Mouse (Mus musculus): ENCODE results near the gene Tmprss7. TPM values are rescaled to one million over a fixed set of nuclear protein-coding genes. Genes with fewer than 3 reads are reported as not detected.

The Tmprss7 gene
- total RNA-seq, 4 experiments from 2014 or later: 1.3 to 2.5 (median 1.6) TPM

DNA sequence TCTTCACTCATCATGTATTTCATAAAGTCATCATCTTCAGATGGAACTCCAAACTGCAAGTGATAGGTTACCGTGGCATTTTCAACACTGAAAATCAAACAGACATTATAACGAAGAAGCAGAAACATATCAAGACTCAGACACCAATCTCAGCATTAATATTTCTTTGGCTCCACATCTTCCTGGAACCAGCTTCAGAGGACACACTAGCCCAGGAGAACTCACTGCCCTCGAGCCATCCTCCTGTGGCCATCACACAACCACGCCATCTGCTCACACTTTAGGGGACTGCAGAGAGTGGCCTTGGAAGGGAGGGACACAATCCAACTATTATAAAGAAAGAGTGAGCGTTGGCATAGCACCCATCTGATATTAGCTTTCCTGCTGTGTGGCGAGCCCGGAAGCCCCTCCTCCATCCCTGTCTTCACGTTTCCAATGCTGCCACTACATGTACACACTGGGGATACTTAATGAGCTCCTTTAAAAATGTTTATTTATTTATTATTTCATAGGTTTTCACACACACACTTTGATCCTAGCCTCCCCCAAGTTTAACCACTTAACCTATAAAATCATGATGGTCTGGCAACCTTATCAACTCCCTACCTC is 63.9 kb downstream of the Tmprss7 start:
- DNase-seq (ENCODE audit: low spot score in 2 of 2): no peak

DNA sequence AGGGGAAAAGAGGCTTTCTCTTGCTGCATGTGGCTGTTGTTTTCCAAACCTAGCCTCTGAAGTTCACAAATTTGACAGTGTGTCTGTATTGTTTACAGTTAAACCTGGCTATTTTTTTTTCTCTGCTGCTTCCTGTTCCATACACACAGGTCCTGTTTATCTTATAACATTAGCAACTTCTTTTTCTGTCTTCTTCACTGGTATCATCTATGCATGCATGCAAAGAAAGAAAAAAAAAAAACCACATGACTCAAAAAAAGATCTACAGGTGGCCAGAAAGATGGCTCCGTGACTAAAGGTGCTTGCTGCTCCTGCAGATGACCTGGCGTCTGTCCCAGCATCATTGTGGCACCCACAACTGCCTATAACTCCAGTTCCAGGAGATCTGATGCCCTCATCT is 68.1 kb downstream of the Tmprss7 start:
- no peak for DNase-seq (ENCODE audit: low spot score in 2 of 2)

DNA sequence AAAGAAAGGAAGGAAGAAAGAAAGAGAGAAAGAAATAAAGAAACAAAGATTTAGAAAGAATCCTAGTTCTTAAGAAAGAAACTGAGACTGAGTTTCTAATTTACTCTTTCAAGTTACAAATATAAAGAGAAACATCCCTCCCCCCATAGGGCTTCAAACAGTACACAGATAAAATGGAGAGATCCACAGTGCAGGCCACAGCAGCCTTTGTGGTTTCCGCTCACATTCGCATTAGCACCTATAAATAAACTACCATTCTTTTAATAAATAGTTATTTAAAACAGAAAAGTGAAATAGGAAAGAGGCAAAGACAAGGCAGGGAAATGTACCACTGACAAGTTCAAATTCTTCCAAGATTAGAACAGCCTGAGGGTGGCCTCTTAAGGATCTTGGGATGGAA is 68.7 kb downstream of the Tmprss7 start:
- DNase-seq (ENCODE audit: low spot score in 2 of 2): no peak

DNA sequence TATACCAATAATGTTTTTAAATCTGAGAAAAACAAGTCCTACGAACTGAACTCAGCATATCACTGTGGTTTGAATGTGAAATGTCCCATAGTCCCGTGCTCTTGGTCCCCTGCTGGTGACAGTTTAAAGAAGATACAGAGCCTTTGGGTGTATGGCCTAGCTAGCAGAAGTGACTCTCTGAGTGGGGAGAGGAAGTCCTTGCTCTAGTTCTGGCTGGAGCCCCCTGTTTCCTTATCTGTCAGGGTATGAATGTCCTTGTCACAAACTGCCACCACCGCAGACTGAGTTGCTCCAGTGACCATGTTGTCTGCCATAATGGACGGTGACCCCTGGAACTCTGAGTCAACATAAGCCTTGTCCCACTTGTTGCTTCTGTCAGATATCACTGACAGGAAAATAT is 70.2 kb downstream of the Tmprss7 start:
- no peak for DNase-seq (ENCODE audit: low spot score in 2 of 2)

DNA sequence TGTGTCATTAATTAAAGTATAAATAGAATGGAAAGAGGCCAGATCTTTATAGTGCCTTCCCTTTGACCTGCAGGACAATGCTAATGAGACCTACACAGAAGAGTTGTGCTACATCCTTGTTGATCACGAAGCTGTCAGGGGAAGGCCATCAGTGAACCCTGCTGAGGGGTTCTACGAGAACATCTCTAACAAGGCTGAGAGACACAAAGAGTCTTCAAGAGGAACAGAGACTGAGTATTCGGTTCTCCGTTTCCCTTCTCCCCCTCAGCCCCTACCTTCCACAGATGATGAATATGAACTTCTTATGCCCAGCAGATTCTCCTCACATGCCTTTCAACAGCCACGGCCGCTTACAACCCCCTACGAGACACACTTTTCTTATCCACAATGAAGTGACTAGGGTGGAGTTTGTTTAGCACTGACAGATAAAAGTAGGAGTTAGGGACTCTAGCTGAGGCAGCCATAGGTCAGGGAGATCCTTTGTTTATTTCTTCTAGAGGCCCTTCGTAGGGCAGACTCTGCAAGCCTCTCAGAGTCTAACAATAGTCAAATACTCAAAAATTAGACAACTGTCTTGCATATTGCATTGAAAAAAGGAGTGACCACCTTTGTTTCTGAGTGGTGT is 73.6 kb downstream of the Tmprss7 start:
- DNase-seq (ENCODE audit: low spot score in 2 of 2): no peak

DNA sequence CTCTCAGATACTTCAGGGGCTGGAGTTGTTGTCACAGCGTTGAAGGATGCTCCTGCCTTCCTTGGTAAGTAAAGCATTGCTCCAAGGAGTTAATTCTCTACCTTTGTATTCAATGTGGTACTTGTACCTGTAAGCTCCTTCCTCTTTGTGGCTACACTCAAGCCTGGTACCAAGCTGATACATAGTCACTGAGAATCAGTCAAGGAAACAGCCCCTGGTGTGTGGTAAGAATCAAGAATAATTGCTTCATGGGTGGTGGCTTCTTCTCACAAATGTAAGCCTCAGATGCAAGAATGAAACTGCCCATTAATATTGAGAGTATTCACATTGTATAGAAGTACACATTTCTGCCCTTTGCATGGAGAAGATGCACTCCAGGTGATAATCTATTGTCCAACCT is 77.5 kb downstream of the Tmprss7 start:
- no peak for DNase-seq (ENCODE audit: low spot score in 2 of 2)

DNA sequence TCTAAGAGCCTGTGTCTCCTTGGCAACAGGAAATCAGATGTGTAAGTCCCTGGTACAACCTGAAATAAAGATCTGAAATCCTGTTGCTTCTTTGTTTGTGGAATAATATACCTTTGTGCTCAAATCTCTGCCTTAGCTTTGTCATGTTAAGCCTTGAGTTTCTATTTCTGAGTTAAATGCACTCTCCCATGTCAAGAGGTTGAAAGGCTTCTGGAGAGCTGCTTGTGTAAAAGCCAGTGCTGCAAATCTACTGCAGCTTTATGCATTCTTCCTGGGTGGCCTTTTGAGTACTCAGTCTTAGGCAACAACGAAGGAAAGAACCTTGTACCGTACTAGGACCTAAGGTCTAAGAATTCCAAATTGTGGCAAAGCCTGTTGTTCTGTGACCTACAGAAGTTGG is 80.2 kb downstream of the Tmprss7 start:
- DNase-seq (ENCODE audit: low spot score in 2 of 2): no peak

DNA sequence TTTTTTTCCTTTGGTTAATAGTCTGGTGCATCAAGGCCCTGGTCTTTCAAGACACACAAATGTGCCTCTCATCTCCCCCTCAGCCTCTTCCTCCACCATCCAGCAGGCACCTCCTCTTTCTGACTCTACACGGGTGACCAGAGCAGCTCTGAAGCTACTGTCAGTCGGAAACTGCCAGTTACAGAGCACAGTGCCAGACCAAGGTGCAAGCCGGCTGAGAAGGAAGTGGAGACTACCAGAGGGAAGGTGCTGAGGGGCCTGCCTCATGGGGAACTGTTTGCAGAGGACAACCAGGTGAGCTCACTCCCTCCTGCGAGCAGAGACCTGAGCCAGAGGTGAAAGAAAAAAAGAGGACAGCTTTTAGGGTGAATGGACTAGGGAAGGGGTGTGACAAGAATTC is 83.2 kb downstream of the Tmprss7 start, which contains the start of gene Gcsam:
Gene Gcsam (plus strand): TSS at position 114 of the 400 bp plus-strand sequence.
- no peak for DNase-seq (ENCODE audit: low spot score in 2 of 2)

DNA sequence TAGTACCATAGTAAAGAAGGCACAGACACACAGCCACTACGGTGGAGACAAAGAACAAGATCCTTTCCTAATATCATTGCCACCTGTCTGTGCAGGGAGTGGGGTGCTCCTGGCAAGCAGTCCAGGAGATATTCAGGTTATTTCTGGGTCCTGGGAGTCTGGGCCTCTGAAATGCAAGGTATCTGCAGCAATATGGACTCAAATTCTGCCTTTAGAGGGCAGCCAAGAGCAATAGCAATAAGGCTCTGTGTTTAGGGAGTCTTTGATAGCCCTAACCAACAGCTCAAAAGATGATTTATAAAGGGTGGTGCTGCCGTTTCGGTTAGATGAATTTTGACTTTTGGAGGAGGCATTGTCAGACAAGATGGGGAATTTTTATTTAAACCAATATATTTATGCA is 84.2 kb downstream of the Tmprss7 start:
- DNase-seq (ENCODE audit: low spot score in 2 of 2): no peak

DNA sequence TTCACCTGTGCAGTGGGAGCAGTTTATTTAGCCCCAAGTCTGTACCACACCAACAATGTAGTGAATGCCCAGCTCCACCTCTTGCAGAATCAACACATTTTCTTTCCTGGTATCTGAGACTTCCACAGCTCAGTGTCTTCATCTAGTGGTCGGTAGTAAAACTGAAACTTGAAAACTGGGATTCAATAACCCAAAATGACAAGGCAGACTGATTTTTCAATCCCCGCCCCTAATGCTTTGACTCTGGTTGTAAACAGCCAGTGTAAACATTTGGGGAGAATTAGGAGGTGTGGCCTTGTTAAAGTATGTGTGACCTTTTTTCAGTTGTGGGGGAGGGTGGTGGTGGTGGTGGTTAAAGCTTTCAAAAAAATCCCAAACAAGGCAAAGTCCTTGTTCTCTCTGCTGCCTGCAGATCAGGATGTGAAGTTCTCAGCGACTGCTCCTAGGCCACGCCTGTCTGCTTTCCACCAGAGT is 84.9 kb downstream of the Tmprss7 start:
- DNase-seq (ENCODE audit: low spot score in 2 of 2): no peak

Other genes starting within 250 kb of the Tmprss7 start
- gene Gm609, start 200.7 kb downstream of the Tmprss7 start, total RNA-seq (2022): under 1 TPM; 0.24 to 0.49 (median 0.38) TPM
- not detected for gene Gm17783, start 161.6 kb downstream of the Tmprss7 start, total RNA-seq (2022)
- not detected for gene Slc9c1, start 158.3 kb downstream of the Tmprss7 start, total RNA-seq (2022)
- gene Gcsam, start 83.3 kb downstream of the Tmprss7 start, total RNA-seq (2022): not detected
- under 1 TPM in 3 of 4 experiments, not detected in 1; 0.14 to 0.39 (median 0.18) TPM for gene BC016579, start 39.6 kb downstream of the Tmprss7 start, total RNA-seq (2022)
- gene Tagln3, start 30.9 kb upstream of the Tmprss7 start, total RNA-seq (2022): 100 to 1,000 TPM; 207 to 253 (median 235) TPM
- 10 to 100 TPM; 19.5 to 27.1 (median 21.8) TPM for gene Abhd10, start 49.3 kb upstream of the Tmprss7 start, total RNA-seq (2022)